Mouse (Mus musculus): ENCODE results near the gene Rsg1. TPM values are rescaled to one million over a fixed set of nuclear protein-coding genes. Genes with fewer than 3 reads are reported as not detected.

Gene Rsg1
- polyA plus RNA-seq, 1 experiment = 1.6 TPM

DNA sequence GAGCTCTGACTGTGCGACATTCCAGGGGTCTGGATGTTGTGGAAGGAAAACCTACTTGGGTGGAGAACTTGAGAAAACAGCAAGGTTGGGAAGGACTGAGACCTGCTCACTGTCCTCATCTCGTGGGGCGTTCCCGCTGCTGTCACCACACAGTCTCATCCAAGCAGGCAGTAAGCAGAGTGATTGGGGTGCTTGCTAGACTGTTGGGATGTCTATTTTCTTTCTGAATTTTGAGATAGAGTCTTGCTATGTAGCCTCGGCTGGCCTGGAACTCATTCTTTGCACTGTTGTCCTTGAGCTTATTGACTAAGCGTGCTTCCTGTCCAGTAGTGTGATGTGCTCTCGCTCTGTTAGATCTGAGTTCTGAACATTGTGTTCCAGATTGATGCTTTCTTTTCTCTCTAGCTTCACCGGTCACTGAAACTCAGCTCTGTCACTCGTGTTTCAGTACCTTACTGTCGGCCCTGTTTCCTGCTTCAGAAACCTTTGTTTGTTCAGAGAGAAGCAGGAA, 37.4 kb upstream of the Rsg1 start:
- H3K79me2 ChIP-seq (ENCODE audit: control insufficient read depth, insufficient read depth) = peaks cover 26% of the 10 kb centered on the region
- TF ChIP-seq MYOD1 (IDR thresholded peaks at IDR 0.05; ENCODE audit: control insufficient read depth, insufficient read length, low read depth) (no peak), CTCF (IDR thresholded peaks at IDR 0.05; ENCODE audit: control insufficient read depth, insufficient read depth, insufficient read length) (no peak), MAX (IDR thresholded peaks at IDR 0.05) (no peak), FOSL1 (IDR thresholded peaks at IDR 0.05; ENCODE audit: insufficient read depth, low read length, poor library complexity, severe bottlenecking) (no peak), MYOG (IDR thresholded peaks at IDR 0.05; ENCODE audit: control insufficient read depth, extremely low read depth, insufficient read length) (no peak), CEBPB (IDR thresholded peaks at IDR 0.05; ENCODE audit: low read depth) (no peak), USF1 (IDR thresholded peaks at IDR 0.05; ENCODE audit: low read depth) (no peak)
- H3K27me3 ChIP-seq (ENCODE audit: control insufficient read depth, insufficient read depth, insufficient read length) = no peaks in the 10 kb centered on the region
- H3ac ChIP-seq (ENCODE audit: control insufficient read depth, insufficient read length, low read depth) = no peak overlapping the region
- H3K79me3 ChIP-seq (ENCODE audit: low read depth) = peaks cover 8% of the 10 kb centered on the region
- no peak overlapping the region for H3K4me3 ChIP-seq (ENCODE audit: insufficient read depth, poor library complexity, severe bottlenecking)
- H3K36me3 ChIP-seq (ENCODE audit: control insufficient read depth, insufficient read depth) = peaks cover 22% of the 10 kb centered on the region

GRCm38 (mm10) chr4:141178500-141178899, 35.3 kb upstream of the Rsg1 start:
- Histone ChIP-seq H3K36me3 (ENCODE audit: control insufficient read depth, insufficient read depth) (peaks cover 23% of the 10 kb centered on the region), H3K79me3 (ENCODE audit: low read depth) (peaks cover 10% of the 10 kb centered on the region), H3K79me2 (ENCODE audit: control insufficient read depth, insufficient read depth) (peaks cover 45% of the 10 kb centered on the region), H3K4me3 (ENCODE audit: insufficient read depth, poor library complexity, severe bottlenecking) (no peak overlapping the region), H3ac (ENCODE audit: control insufficient read depth, insufficient read length, low read depth) (no peak overlapping the region), H3K27me3 (ENCODE audit: control insufficient read depth, insufficient read depth, insufficient read length) (no peaks in the 10 kb centered on the region)
- no peak for TF ChIP-seq USF1 (IDR thresholded peaks at IDR 0.05; ENCODE audit: low read depth)
- no peak for TF ChIP-seq CTCF (IDR thresholded peaks at IDR 0.05; ENCODE audit: control insufficient read depth, insufficient read depth, insufficient read length)
- TF ChIP-seq MYOD1 (IDR thresholded peaks at IDR 0.05; ENCODE audit: control insufficient read depth, insufficient read length, low read depth) = peak; percentile 53
- TF ChIP-seq MAX (IDR thresholded peaks at IDR 0.05) = peak; percentile 82
- TF ChIP-seq CEBPB (IDR thresholded peaks at IDR 0.05; ENCODE audit: low read depth) = peak; percentile 25
- TF ChIP-seq FOSL1 (IDR thresholded peaks at IDR 0.05; ENCODE audit: insufficient read depth, low read length, poor library complexity, severe bottlenecking) = no peak

DNA sequence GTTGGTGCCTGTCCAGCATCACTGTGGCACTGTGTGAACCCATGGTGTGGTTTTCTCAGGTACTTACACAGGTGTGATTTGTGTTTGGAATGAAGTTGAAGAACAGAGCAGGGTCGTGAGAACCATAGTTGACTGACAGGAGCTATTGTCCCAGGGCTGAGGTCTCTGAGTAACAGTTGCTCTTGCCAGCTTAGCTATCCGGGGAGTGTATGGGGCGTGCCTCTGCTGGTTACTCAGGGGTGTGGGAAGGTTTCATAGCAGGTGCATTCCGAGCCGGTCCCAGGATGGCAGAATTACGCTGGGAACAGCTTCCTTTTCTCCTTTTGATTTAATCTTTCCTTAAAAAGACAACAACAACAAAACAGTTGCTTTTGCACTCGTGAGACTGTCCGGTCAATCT, 32.9 kb upstream of the Rsg1 start:
- H3K79me2 ChIP-seq (ENCODE audit: control insufficient read depth, insufficient read depth) = peaks cover 61% of the 10 kb centered on the region
- peaks cover 9% of the 10 kb centered on the region for H3K79me3 ChIP-seq (ENCODE audit: low read depth)
- H3K4me3 ChIP-seq (ENCODE audit: insufficient read depth, poor library complexity, severe bottlenecking) = no peak overlapping the region
- TF ChIP-seq CEBPB (IDR thresholded peaks at IDR 0.05; ENCODE audit: low read depth) (no peak), USF1 (IDR thresholded peaks at IDR 0.05; ENCODE audit: low read depth) (no peak), MAX (IDR thresholded peaks at IDR 0.05) (no peak), MYOG (IDR thresholded peaks at IDR 0.05; ENCODE audit: control insufficient read depth, extremely low read depth, insufficient read length) (no peak), CTCF (IDR thresholded peaks at IDR 0.05; ENCODE audit: control insufficient read depth, insufficient read depth, insufficient read length) (no peak)
- H3K27me3 ChIP-seq (ENCODE audit: control insufficient read depth, insufficient read depth, insufficient read length) = no peaks in the 10 kb centered on the region
- H3K36me3 ChIP-seq (ENCODE audit: control insufficient read depth, insufficient read depth) = peaks cover 24% of the 10 kb centered on the region
- no peak overlapping the region for H3ac ChIP-seq (ENCODE audit: control insufficient read depth, insufficient read length, low read depth)

DNA sequence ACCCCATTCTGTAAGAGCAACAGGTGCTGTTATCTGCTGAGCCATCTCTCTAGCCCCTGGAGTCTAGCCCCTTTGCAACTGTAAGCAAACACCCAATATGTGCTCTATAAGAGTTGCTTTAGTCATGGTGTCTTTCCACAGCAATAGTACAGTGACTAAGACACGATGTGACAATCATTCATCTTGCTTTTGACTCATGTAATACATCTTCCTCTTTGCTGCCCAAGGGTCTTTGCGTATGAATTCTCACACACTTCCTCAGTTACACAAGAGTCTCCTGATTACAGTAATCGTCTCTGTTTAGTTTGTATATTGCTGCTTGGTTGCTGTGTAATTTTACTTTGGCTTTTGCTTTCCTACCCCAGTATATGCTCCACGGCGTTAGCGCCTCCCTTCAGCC, 31.8 kb upstream of the Rsg1 start:
- peaks cover 67% of the 10 kb centered on the region for H3K79me2 ChIP-seq (ENCODE audit: control insufficient read depth, insufficient read depth)
- H3ac ChIP-seq (ENCODE audit: control insufficient read depth, insufficient read length, low read depth) = no peak overlapping the region
- H3K27me3 ChIP-seq (ENCODE audit: control insufficient read depth, insufficient read depth, insufficient read length) = no peaks in the 10 kb centered on the region
- no peak for TF ChIP-seq MAX (IDR thresholded peaks at IDR 0.05)
- no peak for TF ChIP-seq CTCF (IDR thresholded peaks at IDR 0.05; ENCODE audit: control insufficient read depth, insufficient read depth, insufficient read length)
- TF ChIP-seq USF1 (IDR thresholded peaks at IDR 0.05; ENCODE audit: low read depth) = no peak
- no peak for TF ChIP-seq FOSL1 (IDR thresholded peaks at IDR 0.05; ENCODE audit: insufficient read depth, low read length, poor library complexity, severe bottlenecking)
- TF ChIP-seq MYOD1 (IDR thresholded peaks at IDR 0.05; ENCODE audit: control insufficient read depth, insufficient read length, low read depth) = no peak
- no peak for TF ChIP-seq MYOG (IDR thresholded peaks at IDR 0.05; ENCODE audit: control insufficient read depth, extremely low read depth, insufficient read length)
- no peak for TF ChIP-seq CEBPB (IDR thresholded peaks at IDR 0.05; ENCODE audit: low read depth)
- peaks cover 6% of the 10 kb centered on the region for H3K79me3 ChIP-seq (ENCODE audit: low read depth)
- no peak overlapping the region for H3K4me3 ChIP-seq (ENCODE audit: insufficient read depth, poor library complexity, severe bottlenecking)
- peaks cover 22% of the 10 kb centered on the region for H3K36me3 ChIP-seq (ENCODE audit: control insufficient read depth, insufficient read depth)

- peaks cover 61% of the 10 kb centered on the region for H3K79me2 ChIP-seq (ENCODE audit: control insufficient read depth, insufficient read depth)
- H3ac ChIP-seq (ENCODE audit: control insufficient read depth, insufficient read length, low read depth) = no peak overlapping the region
- peaks cover 3% of the 10 kb centered on the region for H3K79me3 ChIP-seq (ENCODE audit: low read depth)
- H3K36me3 ChIP-seq (ENCODE audit: control insufficient read depth, insufficient read depth) = peaks cover 22% of the 10 kb centered on the region
- no peak for TF ChIP-seq MYOG (IDR thresholded peaks at IDR 0.05; ENCODE audit: control insufficient read depth, extremely low read depth, insufficient read length)
- no peak for TF ChIP-seq USF1 (IDR thresholded peaks at IDR 0.05; ENCODE audit: low read depth)
- no peak for TF ChIP-seq CTCF (IDR thresholded peaks at IDR 0.05; ENCODE audit: control insufficient read depth, insufficient read depth, insufficient read length)
- TF ChIP-seq FOSL1 (IDR thresholded peaks at IDR 0.05; ENCODE audit: insufficient read depth, low read length, poor library complexity, severe bottlenecking) = no peak
- TF ChIP-seq CEBPB (IDR thresholded peaks at IDR 0.05; ENCODE audit: low read depth) = no peak
- no peak for TF ChIP-seq MAX (IDR thresholded peaks at IDR 0.05)
- TF ChIP-seq MYOD1 (IDR thresholded peaks at IDR 0.05; ENCODE audit: control insufficient read depth, insufficient read length, low read depth) = no peak
- H3K4me3 ChIP-seq (ENCODE audit: insufficient read depth, poor library complexity, severe bottlenecking) = no peak overlapping the region
- no peaks in the 10 kb centered on the region for H3K27me3 ChIP-seq (ENCODE audit: control insufficient read depth, insufficient read depth, insufficient read length)
Measured at GRCm38 (mm10) chr4:141183932-141184331, 29.8 kb upstream of the Rsg1 start.

DNA sequence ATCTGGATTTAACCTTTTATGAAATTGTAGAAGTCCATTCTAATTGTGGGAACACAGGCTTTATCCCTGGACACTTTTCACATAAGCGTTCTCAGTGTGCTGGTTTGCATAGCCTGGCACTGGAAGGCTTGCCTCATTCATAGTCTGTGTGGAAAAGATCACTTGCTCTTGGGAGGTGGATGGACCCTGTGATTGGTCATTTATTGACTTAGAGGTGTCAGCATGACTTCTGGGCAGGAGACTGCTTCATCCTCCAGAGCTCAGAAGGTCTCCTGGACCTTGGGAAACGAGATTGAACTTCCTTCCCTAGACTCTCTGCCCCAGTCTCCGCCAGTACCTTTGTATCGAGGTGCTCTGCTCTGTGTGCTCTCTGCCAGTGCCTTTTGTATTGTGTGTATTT, 29.3 kb upstream of the Rsg1 start:
- Histone ChIP-seq H3K79me2 (ENCODE audit: control insufficient read depth, insufficient read depth) (peaks cover 56% of the 10 kb centered on the region), H3K27me3 (ENCODE audit: control insufficient read depth, insufficient read depth, insufficient read length) (no peaks in the 10 kb centered on the region), H3K4me3 (ENCODE audit: insufficient read depth, poor library complexity, severe bottlenecking) (no peak overlapping the region), H3K79me3 (ENCODE audit: low read depth) (peaks cover 3% of the 10 kb centered on the region), H3K36me3 (ENCODE audit: control insufficient read depth, insufficient read depth) (peaks cover 22% of the 10 kb centered on the region), H3ac (ENCODE audit: control insufficient read depth, insufficient read length, low read depth) (no peak overlapping the region)
- TF ChIP-seq CTCF (IDR thresholded peaks at IDR 0.05; ENCODE audit: control insufficient read depth, insufficient read depth, insufficient read length) = no peak
